Mouse (Mus musculus) heart, embryonic 11.5 days (tissue): ENCODE measurements around the gene Ndufs5. TPM values are rescaled to one million over a fixed set of nuclear protein-coding genes. Genes with fewer than 3 reads are reported as not detected.

Experiments
- ATAC-seq: fragments of 200-750 bp; cut with Nextera tagmentation; replicated peaks from 2 replicates; pipeline ENCODE4 v1.8.0; 2017; ENCODE audit warnings: moderate library complexity; ENCODE audit not compliant: insufficient number of reproducible peaks, low FRiP score, low TSS enrichment
- H3K27ac ChIP-seq: fragments of 300-500 bp; sonication (generic); 2 replicates; pipeline ENCODE4 v1.5.1; 2014; ENCODE audit warnings: mild to moderate bottlenecking, low read depth, low read length
- H3K27me3 ChIP-seq: fragments of 300-500 bp; sonication (generic); 2 replicates; pipeline ENCODE4 v1.6.1; 2014; ENCODE audit warnings: mild to moderate bottlenecking, low read length, mixed read lengths; ENCODE audit not compliant: control insufficient read depth, insufficient read depth
- H3K36me3 ChIP-seq: fragments of 300-500 bp; sonication (generic); 2 replicates; pipeline ENCODE4 v1.6.1; 2014; ENCODE audit warnings: mild to moderate bottlenecking, low read length, moderate library complexity, mixed read lengths; ENCODE audit not compliant: control insufficient read depth, insufficient read depth
- H3K4me1 ChIP-seq: fragments of 300-500 bp; sonication (generic); 2 replicates; pipeline ENCODE4 v1.6.1; 2014; ENCODE audit warnings: low read length; ENCODE audit not compliant: control insufficient read depth, insufficient read depth
- H3K4me2 ChIP-seq: fragments of 300-500 bp; sonication (generic); 2 replicates; pipeline ENCODE4 v1.6.1; 2014; ENCODE audit warnings: mild to moderate bottlenecking, moderate library complexity
- H3K4me3 ChIP-seq: fragments of 300-500 bp; sonication (generic); 2 replicates; pipeline ENCODE4 v1.5.1; 2014; ENCODE audit warnings: low read depth, low read length
- H3K9ac ChIP-seq: fragments of 300-500 bp; sonication (generic); 2 replicates; pipeline ENCODE4 v1.6.1; 2014; ENCODE audit warnings: mild to moderate bottlenecking, low read depth, low read length, moderate library complexity
- H3K9me3 ChIP-seq: fragments of 300-500 bp; sonication (generic); replicated peaks from 2 replicates; pipeline ENCODE4 v1.6.1; 2016; ENCODE audit warnings: low read length; ENCODE audit not compliant: control insufficient read depth
- WGBS: fragments of 180-500 bp; shearing (Covaris S2); extraction: QIAGEN DNeasy Blood & Tissue Kit; methylation state at CpG from one replicate; pipeline ENCODE4 v1.1.7; 2014; ENCODE audit not compliant: insufficient replicate concordance; 5-methylcytosine and 5-hydroxymethylcytosine counted together
- polyA plus RNA-seq: library from polyadenylated mRNA; unstranded; fragments of >200 nt; fragmentation: Nextera tagmentation; extraction: Ambion mirVana; gene quantifications from 2 replicates; pipeline ENCODE4 v1.2.1, GENCODE M21; 2014

Ndufs5 gene
- polyA plus RNA-seq, 1 experiment from 2014 or later, result 490 TPM

DNA sequence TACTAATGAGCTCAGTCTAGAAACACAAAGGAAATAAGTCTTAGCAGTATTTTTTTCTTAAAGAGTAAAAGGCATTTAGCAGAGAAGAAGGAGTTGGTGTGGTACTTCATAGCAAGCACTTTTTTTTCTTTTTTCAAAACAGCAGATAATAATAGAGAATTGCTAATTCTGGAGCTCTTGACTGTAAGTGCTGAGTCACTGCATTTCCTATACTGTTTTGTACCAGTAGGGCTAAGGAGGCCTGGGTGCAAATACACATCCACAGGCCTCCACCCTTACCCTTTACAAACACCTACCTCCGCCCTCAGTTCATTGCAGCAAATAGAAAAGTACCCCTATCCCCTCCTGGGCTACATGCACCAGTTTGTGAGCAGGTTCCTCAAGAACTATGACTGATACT is 51.5 kb downstream of the Ndufs5 start:
- H3K27ac ChIP-seq, result peak overlapping the region; percentile 100
- no peaks in the 10 kb centered on the region for H3K27me3 ChIP-seq
- no peaks in the 10 kb centered on the region for H3K9me3 ChIP-seq
- ATAC-seq, result no peak
- H3K4me3 ChIP-seq, result no peak overlapping the region
- 0 out of 2 replicates have a peak overlapping the region, but pooled peaks have one; percentile 5 for H3K9ac ChIP-seq
- H3K4me1 ChIP-seq, result peaks cover 25% of the 10 kb centered on the region
- H3K36me3 ChIP-seq, result no peaks in the 10 kb centered on the region
- 82% methylated on average over 1 of the region's 1 CpGs for WGBS
- no peak overlapping the region; the same call in 1 of the 2 replicates for H3K4me2 ChIP-seq

DNA sequence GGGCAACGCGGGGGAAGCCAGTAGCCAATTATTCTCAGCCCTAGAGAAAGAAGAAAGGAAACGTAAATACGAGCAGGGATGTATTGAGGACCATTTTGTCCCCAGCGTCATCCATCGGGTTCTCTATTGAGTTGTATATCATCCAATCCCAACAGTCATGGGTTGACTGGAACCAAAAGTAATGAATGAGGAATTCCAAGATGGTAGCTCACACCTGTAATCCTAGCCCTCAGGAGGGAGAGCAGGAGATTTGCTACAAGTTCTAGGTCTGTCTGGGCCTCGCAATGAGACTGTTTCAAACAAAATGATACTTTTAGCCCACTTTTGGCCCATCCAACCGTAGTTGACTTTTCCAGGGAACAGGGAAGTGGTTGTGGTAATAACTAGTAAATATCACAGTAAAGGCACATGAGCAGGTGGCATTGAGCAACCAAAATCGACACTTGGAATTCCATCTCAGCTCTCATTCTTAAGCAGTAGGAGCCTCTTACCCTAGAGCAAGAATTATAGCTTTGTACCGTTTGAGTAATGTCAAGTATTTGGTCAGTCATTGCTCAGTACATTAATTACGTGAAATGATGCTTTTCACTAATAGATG is 52.2 kb downstream of the Ndufs5 start:
- Histone ChIP-seq H3K4me3 (peak overlapping the region; percentile 96), H3K4me1 (peaks cover 25% of the 10 kb centered on the region), H3K36me3 (no peaks in the 10 kb centered on the region), H3K4me2 (peak overlapping the region; percentile 92), H3K27me3 (no peaks in the 10 kb centered on the region), H3K27ac (peak overlapping the region; percentile 100), H3K9me3 (no peaks in the 10 kb centered on the region), H3K9ac (peak overlapping the region; percentile 99)
- no peak for ATAC-seq
- 36% methylated on average over 11 of the region's 11 CpGs for WGBS

DNA sequence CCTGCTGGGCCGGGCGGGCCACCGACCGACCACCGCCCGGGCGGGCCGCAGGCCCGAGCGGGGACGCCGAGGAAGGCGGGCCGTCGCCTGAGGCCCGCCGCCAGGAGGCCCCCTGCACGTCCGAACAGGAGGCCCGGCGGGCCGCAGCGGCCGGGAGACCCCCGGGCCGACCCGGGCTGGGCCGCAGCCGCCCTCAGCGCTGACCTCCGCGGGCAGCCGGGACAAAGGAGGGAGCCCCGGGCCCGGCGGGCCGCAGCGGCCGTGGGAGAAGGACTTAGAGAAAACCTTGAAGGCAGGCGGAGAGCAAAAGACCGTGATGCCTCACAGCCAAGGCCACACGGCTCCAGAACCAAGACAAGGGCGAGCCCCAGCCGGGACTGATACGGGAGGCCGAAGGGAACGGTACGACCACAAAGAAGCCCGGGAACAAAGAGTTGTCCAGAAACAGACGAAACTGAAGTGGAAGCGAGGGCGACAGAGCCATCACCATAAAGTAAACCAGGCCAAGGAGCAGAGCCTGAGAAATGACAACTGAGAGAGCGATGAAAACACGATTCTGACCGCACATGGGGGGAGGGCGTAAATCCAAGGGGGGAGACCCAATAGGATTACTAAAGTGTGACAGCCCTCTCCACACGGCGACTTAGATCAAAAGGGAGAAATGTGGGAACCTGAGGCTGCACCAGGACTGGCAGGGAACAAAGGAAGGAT is 52.9 kb downstream of the Ndufs5 start:
- Histone ChIP-seq H3K27me3 (no peaks in the 10 kb centered on the region), H3K4me2 (peak overlapping the region; percentile 92), H3K36me3 (no peaks in the 10 kb centered on the region), H3K27ac (peak overlapping the region; percentile 100), H3K9me3 (no peaks in the 10 kb centered on the region), H3K4me3 (peak overlapping the region; percentile 96), H3K4me1 (peaks cover 25% of the 10 kb centered on the region), H3K9ac (peak overlapping the region; percentile 99)
- peak; percentile 6; the same call in 1 of the 2 replicates for ATAC-seq
- WGBS, result under 1% methylated on average over 48 of the region's 58 CpGs

DNA sequence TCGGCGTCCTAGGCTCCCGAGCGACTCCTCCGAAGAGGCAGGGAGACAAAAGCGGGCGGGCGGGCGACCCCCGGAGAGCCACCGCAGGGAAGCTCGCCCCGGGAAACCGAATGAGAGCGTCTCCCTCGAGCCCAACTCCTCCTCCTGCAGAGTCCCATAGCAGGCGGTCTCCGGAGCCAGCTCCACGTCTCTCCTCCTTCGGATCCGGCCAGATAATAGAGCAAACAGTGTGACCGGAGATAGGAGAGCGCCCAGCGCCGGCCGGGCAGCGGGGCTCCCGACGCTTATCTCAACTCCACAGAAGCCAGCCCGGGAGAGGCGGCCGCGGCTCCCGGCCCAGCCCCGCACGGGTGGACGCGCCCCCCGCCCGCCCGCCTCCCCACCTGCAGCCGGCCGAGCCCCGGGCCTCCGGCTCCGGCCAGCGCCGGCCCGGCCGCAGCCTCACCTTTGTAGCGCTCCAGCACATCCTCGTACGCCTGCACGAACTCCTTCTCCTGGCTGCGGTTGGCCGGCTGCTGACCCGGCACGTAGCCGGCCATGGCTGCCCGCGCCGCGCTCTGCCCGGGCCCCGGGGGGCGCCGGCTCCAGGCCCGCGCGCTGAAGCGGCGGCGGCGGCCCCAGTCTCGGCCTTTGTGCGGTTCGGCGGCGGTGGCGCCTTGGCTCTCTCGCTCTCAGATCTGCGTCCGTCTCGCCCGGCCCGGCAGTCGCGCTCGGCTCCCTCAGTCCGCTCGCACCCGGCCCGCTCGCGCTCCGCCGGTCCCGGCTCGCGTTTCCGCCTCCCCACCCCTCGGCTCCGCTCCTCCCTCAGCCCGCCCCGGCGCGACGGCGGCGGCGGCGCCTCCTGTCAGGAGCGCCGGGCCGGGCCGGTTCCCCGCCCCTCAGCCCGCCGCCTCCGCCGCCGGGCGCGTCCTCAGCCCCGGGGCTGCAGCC is 53.7 kb downstream of the Ndufs5 start:
- Histone ChIP-seq H3K9ac (peak overlapping the region; percentile 99), H3K27ac (peak overlapping the region; percentile 100), H3K4me2 (peak overlapping the region; percentile 92), H3K4me1 (peaks cover 27% of the 10 kb centered on the region), H3K9me3 (no peaks in the 10 kb centered on the region), H3K27me3 (no peaks in the 10 kb centered on the region), H3K4me3 (peak overlapping the region; percentile 96), H3K36me3 (no peaks in the 10 kb centered on the region)
- peak; percentile 86 for ATAC-seq
- WGBS, result under 1% methylated on average over 71 of the region's 125 CpGs

DNA sequence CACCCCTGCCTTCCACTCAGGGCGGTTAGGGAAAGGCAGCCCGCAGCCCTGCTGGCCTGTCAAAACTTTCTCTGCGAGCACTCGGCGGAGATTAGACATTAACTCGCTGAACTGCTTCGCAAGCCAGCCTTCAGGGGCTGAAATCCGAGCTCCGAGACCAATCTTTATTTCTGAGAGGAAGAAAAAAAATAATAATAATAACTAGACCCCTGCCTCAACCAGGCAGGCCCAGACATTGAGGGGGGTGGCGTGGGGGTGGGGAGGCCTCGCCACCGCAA is 54.4 kb downstream of the Ndufs5 start:
- no peaks in the 10 kb centered on the region for H3K9me3 ChIP-seq
- under 1% methylated on average over 12 of the region's 12 CpGs for WGBS
- no peaks in the 10 kb centered on the region for H3K27me3 ChIP-seq
- ATAC-seq, result no peak
- peaks cover 32% of the 10 kb centered on the region for H3K4me1 ChIP-seq
- H3K27ac ChIP-seq, result peak overlapping the region; percentile 100
- peak overlapping the region; percentile 92 for H3K4me2 ChIP-seq
- peak overlapping the region; percentile 99 for H3K9ac ChIP-seq
- H3K36me3 ChIP-seq, result no peaks in the 10 kb centered on the region
- peak overlapping the region; percentile 96 for H3K4me3 ChIP-seq

DNA sequence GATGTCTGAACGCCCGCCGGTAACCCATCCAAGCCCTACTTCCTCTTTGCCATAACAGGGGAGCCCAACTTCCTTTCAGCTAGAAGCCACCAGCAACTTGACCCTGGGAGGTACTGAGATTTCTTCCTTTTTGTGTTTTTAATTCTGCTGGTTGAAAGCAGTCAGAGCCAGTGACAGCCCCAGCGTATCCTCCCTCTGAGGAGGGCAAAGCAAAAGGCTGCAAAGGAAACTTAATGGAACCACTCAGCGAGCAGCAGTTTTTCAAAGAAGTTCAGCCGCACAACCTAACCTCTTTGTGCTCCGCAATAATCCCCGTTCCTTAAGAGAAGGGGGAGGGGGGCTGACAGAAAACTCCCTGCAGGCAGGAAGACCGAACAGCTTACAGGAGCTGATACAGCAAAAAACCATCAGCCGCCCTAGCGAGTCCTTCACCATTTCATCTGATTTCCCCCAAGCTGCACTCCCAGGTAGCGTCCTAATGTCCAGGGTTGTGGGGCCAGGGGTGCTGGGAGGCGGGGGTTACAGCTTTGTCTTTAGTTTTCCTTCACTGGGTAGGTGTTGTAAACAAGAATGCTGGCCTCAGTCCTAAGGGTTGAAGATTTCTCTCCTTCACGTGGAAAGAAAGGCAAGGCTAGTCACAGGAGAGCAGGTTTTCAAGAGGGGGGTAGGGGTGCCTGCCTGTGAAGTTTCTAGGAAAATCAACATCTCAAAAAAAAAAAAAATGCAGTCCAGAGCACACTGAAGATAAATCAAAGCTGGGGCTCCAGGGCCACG is 54.9 kb downstream of the Ndufs5 start:
- Histone ChIP-seq H3K27ac (peak overlapping the region; percentile 100), H3K27me3 (no peaks in the 10 kb centered on the region), H3K36me3 (no peaks in the 10 kb centered on the region), H3K4me3 (peak overlapping the region; percentile 96), H3K4me2 (peak overlapping the region; percentile 92), H3K4me1 (peaks cover 32% of the 10 kb centered on the region), H3K9me3 (no peaks in the 10 kb centered on the region), H3K9ac (peak overlapping the region; percentile 99)
- no peak for ATAC-seq
- 5% methylated on average over 15 of the region's 15 CpGs for WGBS
